In the genomic region with DNA sequence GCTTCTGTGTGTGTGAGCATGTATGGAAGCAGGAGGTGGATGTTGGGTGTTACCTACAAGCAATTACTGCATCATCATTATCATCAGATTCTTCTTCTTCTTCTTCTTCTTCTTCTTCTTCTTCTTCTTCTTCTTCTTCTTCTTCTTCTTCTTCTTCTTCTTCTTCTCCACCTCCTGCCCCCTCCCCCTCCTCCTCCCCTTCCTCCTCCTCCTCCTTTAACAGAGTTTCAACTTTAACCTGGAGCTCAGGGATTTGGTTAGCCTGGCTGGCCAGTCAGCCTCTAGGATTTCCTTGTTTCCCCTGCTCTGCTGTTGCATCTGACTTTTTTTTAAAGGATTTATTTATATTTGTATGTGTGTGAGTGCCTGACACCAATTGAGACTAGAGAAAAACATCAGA, we compare ENCODE assay signal across 8 mouse cellular contexts. TPM values are rescaled to one million over a fixed set of nuclear protein-coding genes. Genes with fewer than 3 reads are reported as not detected.
DNase-seq lines count a peak whose midpoint lies in the region; ATAC-seq and TF ChIP-seq lines count a peak whose summit lies in the region.

A gene (minus strand): TSS at position 101 of the 400 bp plus-strand sequence.

- H3K36me3 ChIP-seq in heart, embryonic 12.5 days: no peaks in the 10 kb centered on the region
- H3K36me3 ChIP-seq in heart, postnatal 0 days (replicated peaks; ENCODE audit: control insufficient read depth, insufficient read depth, low read length): no peaks in the 10 kb centered on the region
- no peaks in the 10 kb centered on the region for H3K36me3 ChIP-seq in limb, embryonic 12.5 days

- peaks cover 3% of the 10 kb centered on the region; the same call in 1 of the 2 replicates for H3K4me1 ChIP-seq in heart, embryonic 12.5 days (replicated peaks)
- H3K4me1 ChIP-seq in heart, postnatal 0 days (ENCODE audit: control insufficient read depth, insufficient read depth): no peaks in the 10 kb centered on the region; the same call in 1 of the 2 replicates
- H3K4me1 ChIP-seq in limb, embryonic 12.5 days (replicated peaks): peaks cover under 1% of the 10 kb centered on the region; the same call in 1 of the 2 replicates
- no peaks in the 10 kb centered on the region for H3K4me1 ChIP-seq in olfactory bulb, adult 2 months (ENCODE audit: control insufficient read depth, insufficient read depth, low read length)

- TF ChIP-seq POLR2A in olfactory bulb, adult 2 months (IDR thresholded peaks at IDR 0.05; ENCODE audit: insufficient read depth, low read depth, low read length): no peak

- H3K27me3 ChIP-seq in heart, embryonic 12.5 days (replicated peaks): no peaks in the 10 kb centered on the region
- H3K27me3 ChIP-seq in heart, postnatal 0 days (ENCODE audit: control insufficient read depth, insufficient read depth, low read length): no peaks in the 10 kb centered on the region
- H3K27me3 ChIP-seq in limb, embryonic 12.5 days: no peaks in the 10 kb centered on the region

- no peak within 1 kb of the TSS for H3K27ac ChIP-seq in heart, embryonic 12.5 days (ENCODE audit: poor library complexity, severe bottlenecking)
- H3K27ac ChIP-seq in heart, postnatal 0 days (ENCODE audit: low read depth): no peak within 1 kb of the TSS
- no peak within 1 kb of the TSS for H3K27ac ChIP-seq in limb, embryonic 12.5 days
- no peak within 1 kb of the TSS for H3K27ac ChIP-seq in olfactory bulb, adult 2 months (ENCODE audit: insufficient read depth, low read depth, low read length)

- H3K4me3 ChIP-seq in heart, embryonic 12.5 days: no peak within 1 kb of the TSS
- no peak within 1 kb of the TSS for H3K4me3 ChIP-seq in heart, postnatal 0 days (ENCODE audit: low read depth, low read length)
- no peak within 1 kb of the TSS for H3K4me3 ChIP-seq in limb, embryonic 12.5 days (replicated peaks)
- H3K4me3 ChIP-seq in olfactory bulb, adult 2 months (ENCODE audit: insufficient read depth, low read depth, low read length): no peak within 1 kb of the TSS

- no peaks in the 10 kb centered on the region for H3K9me3 ChIP-seq in heart, embryonic 12.5 days (replicated peaks)
- H3K9me3 ChIP-seq in heart, postnatal 0 days (replicated peaks; ENCODE audit: control insufficient read depth, low read length): no peaks in the 10 kb centered on the region
- no peaks in the 10 kb centered on the region for H3K9me3 ChIP-seq in limb, embryonic 12.5 days

- no peak for DNase-seq in heart, adult 11 months
- no peak for DNase-seq in adrenal gland, adult 8-10 months
- DNase-seq in heart, postnatal 0 days (ENCODE audit: low spot score): no peak
- DNase-seq in urinary bladder, postnatal 36 days (ENCODE audit: low spot score in 2 of 2): no peak
- no peak for DNase-seq in spleen, postnatal 14 days (ENCODE audit: low spot score in 2 of 2)

- TF ChIP-seq CTCF in heart, postnatal 0 days (IDR thresholded peaks at IDR 0.05; ENCODE audit: low read depth): no peak
- TF ChIP-seq CTCF in olfactory bulb, adult 2 months (IDR thresholded peaks at IDR 0.05; ENCODE audit: insufficient read depth, low read depth, low read length): no peak

- H3K9ac ChIP-seq in heart, embryonic 12.5 days: no peak within 1 kb of the TSS
- no peak within 1 kb of the TSS for H3K9ac ChIP-seq in heart, postnatal 0 days (replicated peaks; ENCODE audit: low read depth, low read length)
- H3K9ac ChIP-seq in limb, embryonic 12.5 days (replicated peaks): no peak within 1 kb of the TSS

- ATAC-seq in heart, embryonic 12.5 days (ENCODE audit: insufficient number of reproducible peaks, low FRiP score): no peak
- ATAC-seq in heart, postnatal 0 days (ENCODE audit: insufficient read depth, low read depth): no peak
- no peak for ATAC-seq in limb, embryonic 12.5 days (ENCODE audit: insufficient number of reproducible peaks, insufficient read depth, low FRiP score, low TSS enrichment, low read depth)

- no peak within 1 kb of the TSS for H3K4me2 ChIP-seq in heart, embryonic 12.5 days
- H3K4me2 ChIP-seq in heart, postnatal 0 days (ENCODE audit: low read depth, low read length): no peak within 1 kb of the TSS
- no peak within 1 kb of the TSS for H3K4me2 ChIP-seq in limb, embryonic 12.5 days

- TF ChIP-seq EP300 in heart, postnatal 0 days (IDR thresholded peaks at IDR 0.05; ENCODE audit: low read depth): no peak

RNA-seq across cellular contexts. Expression of the gene that starts here (rescaled TPM):
- 43.9 and 47.1 TPM in 2 replicates for polyA plus RNA-seq in heart, embryonic 12.5 days (2016; fragmentation: Nextera tagmentation; extraction: Ambion mirVana)
- total RNA-seq in adrenal gland, adult 8-10 months (2022): 10 to 100 TPM; 17.8 to 24.3 (median 19.9) TPM
- 10.3 and 17.3 TPM in 2 replicates for total RNA-seq in heart, postnatal 0 days (2014; rRNA removed; ENCODE audit: low replicate concordance)
- 23.6 and 25.2 TPM in 2 replicates for polyA plus RNA-seq in heart, postnatal 0 days (2015; fragmentation: Nextera tagmentation; extraction: Ambion mirVana)
- 77.5 and 78.5 TPM in 2 replicates for polyA plus RNA-seq in limb, embryonic 12.5 days (2016; fragmentation: Nextera tagmentation; extraction: Ambion mirVana)
- not detected in 2 replicates for polyA plus RNA-seq in olfactory bulb, adult 2 months (2012; ENCODE audit: insufficient read depth, insufficient read length, low replicate concordance, missing spikeins)
